In the genomic region with DNA sequence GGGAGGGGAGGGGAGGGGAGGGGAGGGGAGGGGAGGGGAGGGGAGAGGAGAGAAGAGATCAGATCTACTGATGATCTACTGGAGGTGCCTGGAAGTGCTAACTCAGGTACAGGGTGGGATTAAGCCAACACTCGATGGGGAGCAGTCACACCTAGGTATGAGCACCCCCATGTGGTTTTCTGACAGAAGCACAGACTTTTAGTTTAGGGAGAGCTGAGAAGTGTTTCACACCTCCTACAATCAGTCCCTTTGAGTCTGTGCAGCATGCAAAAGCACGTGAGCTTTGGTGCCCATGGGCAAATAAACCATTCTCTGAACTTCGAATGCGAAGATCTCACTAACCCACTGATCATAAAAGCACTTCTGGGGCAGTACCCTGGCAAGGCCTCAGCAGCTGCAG, we compare ENCODE assay signal across 11 mouse cellular contexts. TPM values are rescaled to one million over a fixed set of nuclear protein-coding genes. Genes with fewer than 3 reads are reported as not detected.
A peak's percentile ranks its signal among the peaks of the same experiment; 100 is the strongest.
DNase-seq lines count a peak whose midpoint lies in the region; ATAC-seq and TF ChIP-seq lines count a peak whose summit lies in the region.
"Had no signal": no experiment of that assay in that cellular context is flagged by ENCODE, and none has a peak within 500 bp of the region (broad histone marks: within the 10 kb centered on the region; RNA-seq: fewer than 3 reads in every experiment).

No protein-coding gene starts in this region.

- 0 out of 2 replicates have a peak, but pooled peaks have one; percentile 18 for TF ChIP-seq CTCF in lung, embryonic 14.5 days (IDR thresholded peaks at IDR 0.05; ENCODE audit: low read depth)

- no peaks in the 10 kb centered on the region for H3K9me3 ChIP-seq in embryonic facial prominence, embryonic 13.5 days
- no peaks in the 10 kb centered on the region for H3K9me3 ChIP-seq in embryonic facial prominence, embryonic 10.5 days
- no peaks in the 10 kb centered on the region for H3K9me3 ChIP-seq in lung, embryonic 14.5 days (ENCODE audit: low read depth, low read length)
- H3K9me3 ChIP-seq: hindbrain, embryonic 15.5 days; liver, embryonic 15.5 days had no signal

- WGBS in embryonic facial prominence, embryonic 13.5 days, result 67% methylated on average over 4 of the region's 4 CpGs
- WGBS in embryonic facial prominence, embryonic 10.5 days, result 69% methylated on average over 4 of the region's 4 CpGs
- WGBS in lung, embryonic 14.5 days, result 53% methylated on average over 4 of the region's 4 CpGs

- no peak for DNase-seq in embryonic facial prominence, embryonic 10.5 days (ENCODE audit: low spot score)
- no peak for DNase-seq in lung, embryonic 14.5 days
- DNase-seq in lung, postnatal 14 days, result no peak
- DNase-seq in MN1 (ENCODE audit: low spot score), result peak; percentile 33
- peak; percentile 27 for DNase-seq in lung, postnatal 36 days
- no peak for DNase-seq in layer of hippocampus, postnatal 10 days (ENCODE audit: low spot score in 2 of 2)
- no peak for DNase-seq in left cerebral cortex, postnatal 4 days
- DNase-seq: cerebellum, adult 8-10 months had no signal

- H3K27me3 ChIP-seq in embryonic facial prominence, embryonic 13.5 days, result no peaks in the 10 kb centered on the region
- no peaks in the 10 kb centered on the region for H3K27me3 ChIP-seq in embryonic facial prominence, embryonic 10.5 days (replicated peaks; ENCODE audit: low read depth, poor library complexity, severe bottlenecking)
- no peaks in the 10 kb centered on the region for H3K27me3 ChIP-seq in lung, embryonic 14.5 days (ENCODE audit: insufficient read depth, low read length)
- H3K27me3 ChIP-seq: hindbrain, embryonic 15.5 days had no signal

- peaks cover 30% of the 10 kb centered on the region for H3K36me3 ChIP-seq in embryonic facial prominence, embryonic 13.5 days
- peaks cover 38% of the 10 kb centered on the region for H3K36me3 ChIP-seq in embryonic facial prominence, embryonic 10.5 days (replicated peaks)
- H3K36me3 ChIP-seq in lung, embryonic 14.5 days (ENCODE audit: insufficient read depth), result peaks cover 28% of the 10 kb centered on the region

- intact Hi-C loops in left cerebral cortex, postnatal 4 days (cut with DNase I), result no loop called here

- no peak for ATAC-seq in embryonic facial prominence, embryonic 13.5 days (ENCODE audit: insufficient number of reproducible peaks, insufficient read depth, low FRiP score, low TSS enrichment, low read depth)
- no peak for ATAC-seq in lung, embryonic 14.5 days (ENCODE audit: insufficient read depth)

- H3K4me2 ChIP-seq in embryonic facial prominence, embryonic 13.5 days, result no peak overlapping the region
- no peak overlapping the region for H3K4me2 ChIP-seq in lung, embryonic 14.5 days
- H3K4me2 ChIP-seq: hindbrain, embryonic 15.5 days; liver, embryonic 15.5 days had no signal

- H3K27ac ChIP-seq in embryonic facial prominence, embryonic 13.5 days, result no peak overlapping the region
- H3K27ac ChIP-seq in embryonic facial prominence, embryonic 10.5 days (replicated peaks), result no peak overlapping the region
- no peak overlapping the region for H3K27ac ChIP-seq in lung, embryonic 14.5 days (ENCODE audit: low read depth)
- H3K27ac ChIP-seq: hindbrain, embryonic 15.5 days; liver, embryonic 15.5 days had no signal

- H3K9ac ChIP-seq in embryonic facial prominence, embryonic 13.5 days, result 0 out of 2 replicates have a peak overlapping the region, but pooled peaks have one; percentile 6
- no peak overlapping the region for H3K9ac ChIP-seq in lung, embryonic 14.5 days
- H3K9ac ChIP-seq: hindbrain, embryonic 15.5 days; liver, embryonic 15.5 days had no signal

- no peak overlapping the region for H3K4me3 ChIP-seq in embryonic facial prominence, embryonic 13.5 days
- H3K4me3 ChIP-seq in embryonic facial prominence, embryonic 10.5 days, result no peak overlapping the region
- no peak overlapping the region for H3K4me3 ChIP-seq in lung, embryonic 14.5 days (ENCODE audit: low read depth, low read length)
- H3K4me3 ChIP-seq: hindbrain, embryonic 15.5 days; liver, embryonic 15.5 days had no signal

- H3K4me1 ChIP-seq in embryonic facial prominence, embryonic 13.5 days, result peaks cover 21% of the 10 kb centered on the region
- H3K4me1 ChIP-seq in embryonic facial prominence, embryonic 10.5 days, result peaks cover 33% of the 10 kb centered on the region
- H3K4me1 ChIP-seq in lung, embryonic 14.5 days (ENCODE audit: insufficient read depth), result 0 out of 2 replicates have a peak, but pooled peaks cover 4% of the 10 kb centered on the region

RNA-seq across cellular contexts. Expression of a gene that starts 3.1 kb away (rescaled TPM):
- 16.1 and 18.1 TPM in 2 replicates for polyA plus RNA-seq in embryonic facial prominence, embryonic 13.5 days (2015; fragmentation: Nextera tagmentation; extraction: Ambion mirVana)
- polyA plus RNA-seq in embryonic facial prominence, embryonic 10.5 days (2016; fragmentation: Nextera tagmentation; extraction: Ambion mirVana), result 19.7 and 20.9 TPM in 2 replicates
- 4.7 and 6.5 TPM in 2 replicates for polyA plus RNA-seq in lung, embryonic 14.5 days (2014; fragmentation: Nextera tagmentation; extraction: Ambion mirVana)
- total RNA-seq in layer of hippocampus, postnatal 10 days (2021), result 10 to 100 TPM; 11.9 to 13.5 TPM
- total RNA-seq in left cerebral cortex, postnatal 4 days (2021), result 10 to 100 TPM; 20.3 to 22.0 TPM

RNA-seq across cellular contexts. Expression of a gene that starts 33.5 kb away (rescaled TPM):
- polyA plus RNA-seq in embryonic facial prominence, embryonic 13.5 days (2015; fragmentation: Nextera tagmentation; extraction: Ambion mirVana), result 9.4 and 10.5 TPM in 2 replicates
- 9.0 and 9.3 TPM in 2 replicates for polyA plus RNA-seq in embryonic facial prominence, embryonic 10.5 days (2016; fragmentation: Nextera tagmentation; extraction: Ambion mirVana)
- polyA plus RNA-seq in lung, embryonic 14.5 days (2014; fragmentation: Nextera tagmentation; extraction: Ambion mirVana), result 6.7 and 8.5 TPM in 2 replicates
- 1 to 10 TPM; 7.3 to 7.5 TPM for total RNA-seq in layer of hippocampus, postnatal 10 days (2021)
- total RNA-seq in left cerebral cortex, postnatal 4 days (2021), result 1 to 10 TPM; 7.9 to 8.9 TPM

RNA-seq across cellular contexts. Expression of a gene that starts 44.6 kb away (rescaled TPM):
- 5.6 and 5.9 TPM in 2 replicates for polyA plus RNA-seq in embryonic facial prominence, embryonic 13.5 days (2015; fragmentation: Nextera tagmentation; extraction: Ambion mirVana)
- 5.1 and 6.4 TPM in 2 replicates for polyA plus RNA-seq in embryonic facial prominence, embryonic 10.5 days (2016; fragmentation: Nextera tagmentation; extraction: Ambion mirVana)
- 5.6 and 6.8 TPM in 2 replicates for polyA plus RNA-seq in lung, embryonic 14.5 days (2014; fragmentation: Nextera tagmentation; extraction: Ambion mirVana)
- total RNA-seq in layer of hippocampus, postnatal 10 days (2021), result 1 to 10 TPM; 3.3 TPM
- 1 to 10 TPM; 2.8 to 3.0 TPM for total RNA-seq in left cerebral cortex, postnatal 4 days (2021)

RNA-seq across cellular contexts. Expression of a gene that starts 46.3 kb away (rescaled TPM):
- 0.52 and 1.1 TPM in 2 replicates for polyA plus RNA-seq in embryonic facial prominence, embryonic 13.5 days (2015; fragmentation: Nextera tagmentation; extraction: Ambion mirVana)
- 0.73 and 0.82 TPM in 2 replicates for polyA plus RNA-seq in embryonic facial prominence, embryonic 10.5 days (2016; fragmentation: Nextera tagmentation; extraction: Ambion mirVana)
- 1.0 and 1.6 TPM in 2 replicates for polyA plus RNA-seq in lung, embryonic 14.5 days (2014; fragmentation: Nextera tagmentation; extraction: Ambion mirVana)
- under 1 TPM; 0.51 to 0.89 TPM for total RNA-seq in layer of hippocampus, postnatal 10 days (2021)
- total RNA-seq in left cerebral cortex, postnatal 4 days (2021), result 1 to 10 TPM; 1.2 to 1.6 TPM

RNA-seq across cellular contexts. Expression of a gene that starts 51.1 kb away (rescaled TPM):
- polyA plus RNA-seq in embryonic facial prominence, embryonic 13.5 days (2015; fragmentation: Nextera tagmentation; extraction: Ambion mirVana), result 6.4 and 7.2 TPM in 2 replicates
- polyA plus RNA-seq in embryonic facial prominence, embryonic 10.5 days (2016; fragmentation: Nextera tagmentation; extraction: Ambion mirVana), result 4.6 and 5.5 TPM in 2 replicates
- 4.9 and 7.1 TPM in 2 replicates for polyA plus RNA-seq in lung, embryonic 14.5 days (2014; fragmentation: Nextera tagmentation; extraction: Ambion mirVana)
- total RNA-seq in layer of hippocampus, postnatal 10 days (2021), result 1 to 10 TPM; 5.4 to 6.4 TPM
- total RNA-seq in left cerebral cortex, postnatal 4 days (2021), result 1 to 10 TPM; 4.6 to 7.6 TPM

Comparison
In these comparisons a context has a peak if more than half of its experiments do, and no peak if none do; other contexts are left out.
1. DNase-seq: peak in MN1 (single experiment) and lung, postnatal 36 days (single experiment); none in embryonic facial prominence, embryonic 10.5 days (single experiment), lung, embryonic 14.5 days (single experiment), lung, postnatal 14 days (single experiment), layer of hippocampus, postnatal 10 days (0 of 2) and left cerebral cortex, postnatal 4 days (single experiment).